Mouse (Mus musculus): ENCODE results near the gene Rsph3a.

GRCm38 (mm10) chr17:7901536-7901935, 43.9 kb upstream of the Rsph3a start:
- TF ChIP-seq EP300 (IDR thresholded peaks at IDR 0.05; ENCODE audit: low read length), result no peak
- TF ChIP-seq NELFE (IDR thresholded peaks at IDR 0.05; ENCODE audit: low read depth, low read length), result no peak
- TF ChIP-seq POLR2A (IDR thresholded peaks at IDR 0.05; ENCODE audit: low read depth, low read length), result no peak
- no peak for TF ChIP-seq CTCF (conservative IDR thresholded peaks at IDR 0.05 in 1 of 2, IDR thresholded peaks at IDR 0.05 in 1 of 2; ENCODE audit: low read depth in 2 of 2, low read length in 2 of 2)
- no peak for TF ChIP-seq MXI1 (IDR thresholded peaks at IDR 0.05; ENCODE audit: low read depth, low read length)
- no peak for TF ChIP-seq ZNF384 (IDR thresholded peaks at IDR 0.05; ENCODE audit: low read depth, low read length)
- TF ChIP-seq SMC3 (IDR thresholded peaks at IDR 0.05; ENCODE audit: low read depth, low read length), result no peak
- TF ChIP-seq MYC (IDR thresholded peaks at IDR 0.05; ENCODE audit: low read depth, low read length), result no peak
- no peak for TF ChIP-seq USF2 (conservative IDR thresholded peaks at IDR 0.05; ENCODE audit: low read depth, low read length)
- no peak for TF ChIP-seq TBP (conservative IDR thresholded peaks at IDR 0.05; ENCODE audit: low read depth, low read length)
- TF ChIP-seq USF1 (IDR thresholded peaks at IDR 0.05; ENCODE audit: low read depth, low read length), result no peak
- no peak for TF ChIP-seq NRF1 (IDR thresholded peaks at IDR 0.05; ENCODE audit: low read depth, low read length)
- TF ChIP-seq GABPA (IDR thresholded peaks at IDR 0.05; ENCODE audit: insufficient replicate concordance, low read depth, low read length), result no peak
- no peak for TF ChIP-seq MAX (IDR thresholded peaks at IDR 0.05; ENCODE audit: low read length)

Measured in CH12.LX (cell line).